Mouse (Mus musculus) ovary, adult 18-20 months (tissue): ENCODE results near the gene Phc2.
"Not testable (repeated sequence)": the region's sequence is repeated elsewhere in the genome, so short reads cannot be mapped to it uniquely, and the experiment has no call there.

Experiments used
- DNase-seq: peaks from one replicate; pipeline ENCODE4 v3.0.0; 2022; ENCODE audit warnings: low spot score, mixed read lengths

Gene Phc2

DNA sequence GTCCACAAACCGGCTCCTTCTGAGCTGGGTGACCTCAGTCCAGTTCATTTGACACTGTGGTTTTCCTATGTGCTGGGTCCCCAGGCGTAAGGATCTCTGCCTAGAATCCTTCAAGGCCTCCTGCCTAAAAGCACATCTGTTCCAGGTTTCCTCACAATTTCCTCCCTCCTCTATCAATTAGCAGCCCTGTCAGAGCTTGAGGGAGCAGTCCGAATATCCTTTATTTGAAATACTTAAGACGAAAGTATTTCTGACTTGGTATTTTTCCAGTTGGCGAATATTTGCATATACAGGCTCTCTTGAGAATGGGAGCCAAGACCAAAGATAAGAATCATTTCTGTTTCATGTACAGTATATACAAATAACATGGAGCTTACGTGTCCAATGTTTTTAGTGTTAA is 8.6 kb upstream of the Phc2 start:
- no peak for DNase-seq

DNA sequence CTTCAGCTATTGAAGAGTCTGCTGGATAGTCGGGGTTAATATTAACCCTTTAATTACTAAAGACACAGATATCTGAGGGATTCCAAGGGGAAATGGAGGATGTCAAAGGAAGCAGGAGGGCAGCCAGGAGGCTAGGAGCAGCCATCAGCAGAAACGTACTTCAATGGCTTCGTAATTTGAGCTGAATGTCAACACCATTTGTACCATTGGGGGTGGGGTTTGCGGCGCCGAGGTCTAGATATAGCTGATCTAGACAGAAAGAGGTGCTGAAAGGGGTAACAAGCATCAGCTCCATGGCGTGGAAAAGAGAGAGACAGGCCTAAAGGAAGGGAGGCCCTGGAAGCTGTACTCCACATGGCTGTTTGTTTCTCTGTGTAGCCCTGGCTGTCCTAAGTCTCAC is 7.7 kb upstream of the Phc2 start:
- DNase-seq: no peak

DNA sequence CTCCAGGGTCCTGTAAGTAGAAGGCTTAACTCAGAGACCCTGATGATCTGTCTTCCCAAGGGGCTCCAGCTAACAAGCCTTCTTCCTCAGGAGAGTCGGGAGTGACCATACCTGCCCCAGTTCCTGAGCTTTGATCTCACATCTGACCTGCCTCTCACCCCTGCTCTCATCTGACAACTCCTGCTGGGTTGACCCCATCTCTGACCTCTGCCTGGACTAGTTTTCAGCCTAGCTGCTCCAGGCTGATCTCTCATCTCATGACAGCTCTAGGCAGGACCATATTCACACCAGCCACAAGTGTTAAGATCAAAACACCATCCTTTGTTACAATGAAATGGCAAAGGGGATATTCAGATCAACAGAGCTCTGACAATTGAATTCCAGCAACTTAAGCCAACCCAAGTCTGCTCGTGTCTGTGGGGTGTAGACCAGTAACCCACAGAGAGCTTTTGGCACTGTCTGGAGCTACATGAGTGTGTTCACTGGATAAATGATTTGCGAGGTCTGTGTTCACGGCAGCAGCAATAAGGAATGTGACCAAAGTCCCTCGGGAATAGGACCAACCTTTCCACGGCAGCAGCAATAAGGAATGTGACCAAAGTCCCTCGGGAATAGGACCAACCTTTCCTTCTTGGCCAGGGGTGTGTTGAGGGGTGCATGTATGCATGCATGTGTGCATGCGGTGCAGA is 5.8 kb upstream of the Phc2 start:
- DNase-seq: no peak

DNA sequence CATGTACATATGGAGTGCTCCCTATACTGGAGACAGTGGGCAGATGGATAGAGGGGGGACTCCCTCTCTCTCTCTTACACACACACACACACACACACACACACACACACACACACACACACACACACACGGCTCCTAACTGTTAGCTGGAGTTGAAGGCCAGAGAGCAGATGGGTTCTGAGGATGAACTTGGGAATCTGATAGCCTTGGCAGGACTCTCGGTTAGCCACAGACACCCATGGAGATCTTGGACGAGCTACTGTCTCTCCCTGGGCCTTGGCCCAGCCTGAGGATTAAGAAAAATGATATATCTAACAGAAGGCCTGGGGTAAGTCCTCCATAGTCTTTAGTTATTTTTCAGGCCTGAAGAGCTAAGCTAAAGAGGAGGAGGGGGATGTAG is 3.0 kb upstream of the Phc2 start:
- peak; percentile 39 for DNase-seq

DNA sequence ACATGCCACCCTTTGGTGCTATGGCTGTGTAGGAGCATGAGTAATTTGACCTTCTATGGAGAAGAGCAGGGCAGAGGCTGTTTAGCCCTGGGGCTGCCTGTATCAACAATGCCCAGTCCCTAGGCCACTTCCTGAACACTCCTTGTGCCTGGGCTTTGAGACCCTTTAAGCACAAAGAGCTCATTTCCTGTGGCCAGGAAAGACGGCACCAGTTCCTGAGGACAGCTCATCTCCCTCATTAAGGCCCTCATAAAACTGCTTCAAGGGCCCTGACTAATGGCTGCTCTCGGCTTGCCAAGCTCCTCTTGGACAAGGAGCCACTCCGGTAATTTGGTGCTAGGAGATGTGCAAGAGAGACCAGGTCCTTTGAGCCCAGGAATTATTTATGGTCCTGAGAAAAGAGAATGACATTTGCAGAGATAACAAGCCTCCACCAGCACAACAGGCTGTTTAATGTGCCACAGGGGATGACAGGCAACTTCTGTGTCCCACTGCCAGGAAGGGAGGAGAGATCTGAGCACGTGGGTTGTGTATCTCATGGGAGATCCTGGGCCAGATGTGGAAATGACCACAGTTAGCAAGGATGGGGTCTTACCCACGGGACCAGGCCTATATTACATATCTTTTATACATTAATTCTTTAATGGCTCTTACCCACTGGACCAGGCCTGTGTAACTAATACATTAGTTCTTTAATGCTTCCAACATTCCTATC is 1.8 kb upstream of the Phc2 start:
- DNase-seq: no peak

DNA sequence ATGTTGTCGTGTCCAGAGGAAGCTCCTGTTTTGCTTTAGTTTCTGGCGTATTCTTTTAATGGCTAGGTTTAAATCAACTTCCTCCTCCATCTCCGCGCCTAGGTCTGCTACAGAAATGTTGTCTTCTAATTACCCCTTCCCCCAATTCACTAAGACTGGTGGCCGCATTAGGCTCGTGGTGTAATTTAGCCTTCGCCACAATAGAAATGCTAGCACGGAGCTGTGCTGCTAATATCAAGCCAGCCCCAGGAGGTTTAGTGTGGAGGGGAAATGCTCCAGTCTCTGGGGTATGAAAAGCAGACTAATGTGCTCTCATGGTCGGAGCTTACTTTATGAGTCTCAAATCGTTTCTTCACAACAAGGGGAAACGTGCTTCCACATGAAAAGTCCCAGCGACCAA is 944 bp downstream of the Phc2 start:
- no peak for DNase-seq

DNA sequence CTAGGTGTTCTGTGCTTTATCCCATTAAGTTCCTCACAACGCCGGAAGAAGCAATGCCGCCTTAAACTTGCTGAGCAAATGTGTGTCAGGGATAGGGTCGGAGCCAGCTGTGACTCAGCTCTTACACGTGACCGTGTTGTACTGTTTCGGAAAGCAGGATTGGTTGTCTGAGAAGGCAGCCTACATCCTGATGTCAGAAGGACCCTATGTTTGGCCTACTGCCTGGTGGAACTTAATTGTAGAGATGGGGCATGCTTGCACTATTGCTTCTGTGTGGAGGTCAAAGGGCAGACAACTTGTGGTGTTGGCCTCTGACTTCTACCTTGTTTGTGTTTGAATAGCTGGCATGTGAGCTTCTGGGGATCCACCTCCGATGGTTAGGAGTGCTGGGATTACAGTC is 5.7 kb downstream of the Phc2 start:
- no peak for DNase-seq

DNA sequence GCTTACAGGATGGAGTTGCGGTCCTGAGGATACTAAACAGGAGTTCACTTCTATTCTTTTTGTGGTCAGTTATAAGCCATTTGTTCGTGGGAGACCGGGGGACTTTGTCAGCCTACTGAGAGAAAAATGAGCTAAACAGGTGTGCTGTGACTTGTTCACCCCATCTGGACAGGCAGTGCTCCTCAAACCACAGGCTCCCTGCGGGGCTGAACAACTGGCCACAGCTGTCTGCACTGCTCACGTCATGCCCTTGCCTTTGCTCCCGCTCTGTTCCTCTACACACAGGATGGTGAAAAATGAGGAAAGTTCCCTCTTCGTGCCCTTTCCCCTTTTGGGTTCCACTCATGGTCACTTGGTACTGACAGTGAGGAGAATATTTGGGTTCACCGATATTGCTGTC is 6.6 kb downstream of the Phc2 start:
- DNase-seq: no peak

DNA sequence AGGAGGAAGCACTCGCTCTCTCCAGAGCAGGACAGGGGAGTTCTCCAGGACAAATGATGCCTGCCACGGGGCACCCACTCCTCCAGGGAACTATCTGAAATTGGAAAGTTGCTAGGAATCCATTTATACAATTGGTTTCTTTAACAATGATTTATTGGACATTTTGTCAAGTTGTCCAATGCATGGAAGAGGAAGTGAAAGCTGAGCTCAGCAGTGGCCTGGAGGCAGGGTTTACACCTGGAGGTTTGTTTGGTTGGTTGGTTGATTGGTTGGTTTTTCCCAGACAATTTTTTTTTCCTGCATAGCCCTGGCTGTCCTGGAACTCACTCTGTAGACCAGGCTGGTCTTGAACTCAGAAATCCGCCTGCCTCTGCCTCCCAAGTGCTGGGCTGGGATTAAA is 9.5 kb downstream of the Phc2 start:
- DNase-seq: no peak

DNA sequence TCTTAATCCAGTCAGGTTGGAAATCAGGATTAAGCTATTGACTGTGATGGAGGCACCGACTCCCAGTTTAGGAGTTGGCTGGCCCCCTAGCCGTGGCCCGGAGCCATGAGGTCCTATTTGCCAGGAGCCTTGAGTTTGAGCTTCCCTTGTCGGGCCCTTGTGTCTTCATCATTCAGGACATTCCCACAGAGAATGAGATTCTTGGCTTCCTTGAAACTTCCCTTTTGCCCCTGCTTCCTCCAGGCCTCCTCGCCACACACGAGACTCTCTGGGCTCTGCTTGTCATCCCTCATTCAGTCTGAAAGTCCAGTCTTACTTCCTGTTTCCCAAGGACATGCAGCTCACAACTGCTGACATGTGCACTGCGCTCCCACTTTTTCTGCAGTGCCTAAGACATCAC is 11.9 kb downstream of the Phc2 start:
- not testable (repeated sequence) for DNase-seq

DNA sequence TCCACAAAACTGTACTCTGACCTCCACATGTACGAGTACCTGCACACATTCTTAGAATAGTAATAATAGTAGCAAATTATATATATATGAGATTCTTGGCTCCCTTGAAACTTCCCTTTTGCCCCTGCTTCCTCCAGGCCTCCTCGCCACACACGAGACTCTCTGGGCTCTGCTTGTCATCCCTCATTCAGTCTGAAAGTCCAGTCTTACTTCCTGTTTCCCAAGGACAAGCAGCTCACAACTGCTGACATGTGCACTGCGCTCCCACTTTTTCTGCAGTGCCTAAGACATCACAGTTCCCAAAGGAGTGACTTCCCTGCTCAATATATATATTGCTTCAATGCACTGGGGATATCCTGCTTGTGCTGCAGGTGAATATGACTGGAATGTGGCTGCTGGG is 12.7 kb downstream of the Phc2 start:
- DNase-seq: not testable (repeated sequence)

DNA sequence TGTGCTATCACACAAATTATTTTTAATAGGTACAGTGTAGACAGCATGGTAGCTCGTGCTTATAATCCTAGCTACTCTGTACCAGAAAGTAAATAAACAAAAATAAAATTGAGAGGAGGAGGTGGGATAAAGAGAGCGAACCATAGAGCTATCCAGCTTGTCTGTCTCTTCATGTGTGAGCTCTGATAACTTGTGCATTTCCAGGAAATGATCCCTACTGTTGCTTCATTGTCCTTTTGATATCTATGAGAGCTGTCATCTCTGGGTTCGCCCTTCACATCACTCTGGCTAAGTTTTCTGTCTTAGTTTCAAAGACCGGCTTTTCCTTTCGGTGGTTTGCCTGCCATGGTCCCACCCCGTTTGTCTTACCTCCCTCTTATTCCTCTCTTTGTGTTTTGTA is 14.7 kb downstream of the Phc2 start:
- no peak for DNase-seq

DNA sequence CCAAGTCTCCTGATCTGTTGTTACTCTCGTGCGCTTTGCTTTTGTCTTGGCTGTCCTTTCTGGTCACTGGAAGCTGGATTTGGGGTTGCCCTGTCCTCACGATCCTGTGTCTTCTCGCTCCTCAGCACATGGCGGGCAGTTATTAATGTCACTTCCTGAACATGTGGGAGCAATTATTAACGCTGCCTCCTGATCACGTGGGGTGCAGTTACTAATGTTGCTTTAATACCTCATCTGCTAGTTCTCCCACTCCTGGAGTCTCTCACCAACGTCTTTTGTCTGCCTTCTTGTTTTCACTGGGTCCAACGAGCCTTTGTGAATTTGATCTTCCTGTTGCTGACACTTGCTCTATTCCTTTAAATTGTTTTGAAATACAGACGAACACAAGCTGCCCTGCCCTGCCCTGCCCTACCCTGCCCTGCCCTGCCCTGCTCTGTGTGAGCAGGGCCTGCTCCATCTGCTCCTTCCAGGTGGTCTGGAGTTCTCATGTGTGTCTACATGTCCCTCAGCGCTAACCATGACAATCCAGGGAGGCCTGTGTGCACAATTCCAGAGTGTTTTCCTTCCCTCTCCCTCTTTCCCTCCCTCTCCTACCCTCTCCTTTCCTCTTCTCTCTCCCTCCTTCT is 16.2 kb downstream of the Phc2 start:
- no peak for DNase-seq

DNA sequence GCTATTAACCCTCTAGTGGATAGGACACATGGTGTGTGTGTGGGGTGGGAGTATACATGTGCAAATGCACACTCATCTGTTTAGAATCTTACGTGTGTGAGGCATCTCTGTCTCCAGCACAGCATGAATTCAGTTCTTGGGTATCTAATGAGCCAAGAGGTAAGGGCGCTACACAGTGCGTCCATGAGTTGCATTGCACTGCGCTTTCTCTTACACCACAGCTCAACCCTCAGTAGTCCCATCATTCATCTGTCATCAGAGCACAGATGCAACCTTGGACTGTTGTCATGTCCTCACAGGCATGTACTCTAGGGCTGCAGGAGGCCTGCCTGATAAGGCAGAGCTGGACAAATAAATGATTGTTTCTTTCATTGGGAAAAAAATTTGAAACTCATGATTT is 18.0 kb downstream of the Phc2 start:
- no peak for DNase-seq

DNA sequence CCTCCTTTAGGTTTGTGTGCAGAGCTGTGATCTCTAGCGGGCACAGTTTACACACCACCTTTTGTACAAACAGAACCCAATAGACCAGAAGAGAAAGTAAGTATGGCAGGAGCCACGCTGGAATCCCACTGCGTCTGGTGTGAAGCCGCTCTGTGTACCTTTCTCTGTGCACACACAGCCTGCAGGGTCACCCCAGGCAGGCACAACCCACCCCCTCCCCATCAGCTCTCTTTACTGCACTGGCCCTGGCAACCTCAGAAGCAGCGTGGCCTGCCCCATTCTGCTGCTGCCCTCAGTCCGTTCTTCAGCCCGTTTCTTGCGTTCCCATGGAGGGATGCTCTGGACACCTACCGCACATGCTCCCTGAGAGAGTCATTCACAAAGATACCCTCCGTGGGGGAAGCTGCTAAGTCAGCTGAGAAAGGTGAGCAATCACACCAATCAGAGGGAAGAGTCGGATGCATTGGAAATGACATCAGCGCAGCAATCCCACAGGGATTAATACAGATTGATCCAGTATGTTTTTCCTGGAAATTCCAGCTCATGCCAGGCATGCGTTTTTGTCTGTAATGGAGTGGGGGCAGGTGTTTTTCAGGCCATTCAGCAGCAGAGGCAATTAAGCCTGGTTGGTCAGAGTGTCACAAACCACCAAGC is 24.2 kb downstream of the Phc2 start:
- no peak for DNase-seq

DNA sequence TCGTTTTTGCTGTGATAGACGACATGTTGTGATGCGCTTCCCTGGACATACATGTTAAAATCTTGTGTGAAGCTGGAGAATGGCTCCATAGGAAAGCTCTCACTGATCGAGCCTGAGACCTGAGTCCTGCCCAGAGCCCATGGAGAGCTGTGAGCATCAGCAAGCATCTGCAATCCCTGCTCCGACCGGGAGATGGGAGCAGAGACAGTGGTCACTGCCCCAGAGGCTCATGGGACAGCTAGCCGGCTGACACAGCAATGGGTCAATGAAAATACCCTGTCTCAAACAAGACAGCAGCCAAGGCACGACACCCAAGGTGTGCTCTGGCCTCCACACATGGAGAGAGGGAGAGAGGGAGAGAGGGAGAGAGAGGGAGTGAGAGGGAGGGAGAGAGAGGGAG is 26.6 kb downstream of the Phc2 start:
- DNase-seq: no peak

DNA sequence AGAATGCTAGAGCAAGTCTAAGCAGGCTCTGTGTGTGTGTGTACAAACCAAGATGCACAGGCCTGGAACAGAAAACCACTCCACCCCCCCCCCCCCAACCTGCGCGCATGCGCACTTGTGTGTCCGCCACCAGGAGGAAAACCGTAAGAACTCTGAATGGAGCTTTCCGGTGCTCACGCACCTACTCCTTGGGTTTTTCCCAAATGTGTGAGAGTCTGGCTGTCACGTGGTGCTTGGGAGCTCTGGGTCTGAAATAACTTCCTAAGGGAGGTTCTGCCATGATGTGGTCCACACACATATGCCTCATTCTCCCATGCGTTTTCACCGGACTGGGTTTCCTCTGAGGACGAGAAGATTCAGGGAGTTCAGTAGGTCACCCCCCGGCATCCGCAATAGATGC is 27.8 kb downstream of the Phc2 start:
- DNase-seq: no peak

DNA sequence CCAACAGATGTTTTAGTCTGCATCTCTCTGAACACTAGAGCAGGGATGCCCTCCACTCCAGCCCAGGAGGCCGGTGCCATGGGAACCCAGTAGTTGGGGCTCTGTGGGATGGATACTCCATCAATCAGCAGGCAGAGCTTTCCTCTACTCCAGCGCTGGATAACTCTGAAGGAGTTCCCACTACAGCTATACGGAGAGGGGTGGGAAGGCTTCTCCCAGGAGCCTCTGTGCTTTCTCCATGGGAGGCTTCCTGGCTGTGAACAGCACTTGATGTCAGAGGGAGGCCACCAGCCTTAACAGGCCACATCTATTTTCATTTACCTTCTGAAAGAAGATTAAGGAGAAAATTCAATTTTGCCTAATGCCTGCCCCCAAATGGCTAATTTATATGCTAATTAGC is 29.2 kb downstream of the Phc2 start:
- no peak for DNase-seq

DNA sequence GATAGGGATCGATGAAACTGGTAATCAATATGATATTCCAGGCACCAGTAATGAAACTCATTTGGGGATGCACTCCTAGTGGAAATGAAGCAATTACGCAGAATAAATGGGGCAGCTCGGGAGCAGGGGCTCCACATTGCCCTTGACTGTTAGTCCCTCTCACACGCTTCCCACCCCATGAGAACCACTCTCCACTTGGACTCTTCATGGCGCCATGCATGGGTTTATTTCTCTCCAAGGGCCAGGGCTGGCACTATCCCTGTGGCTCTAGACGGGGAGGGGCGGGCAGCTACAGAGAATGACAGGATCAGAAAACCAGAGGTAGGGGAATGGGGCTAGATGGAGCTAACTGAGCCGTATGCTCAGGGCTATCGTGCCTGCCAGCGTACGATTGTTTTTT is 29.6 kb downstream of the Phc2 start:
- no peak for DNase-seq

DNA sequence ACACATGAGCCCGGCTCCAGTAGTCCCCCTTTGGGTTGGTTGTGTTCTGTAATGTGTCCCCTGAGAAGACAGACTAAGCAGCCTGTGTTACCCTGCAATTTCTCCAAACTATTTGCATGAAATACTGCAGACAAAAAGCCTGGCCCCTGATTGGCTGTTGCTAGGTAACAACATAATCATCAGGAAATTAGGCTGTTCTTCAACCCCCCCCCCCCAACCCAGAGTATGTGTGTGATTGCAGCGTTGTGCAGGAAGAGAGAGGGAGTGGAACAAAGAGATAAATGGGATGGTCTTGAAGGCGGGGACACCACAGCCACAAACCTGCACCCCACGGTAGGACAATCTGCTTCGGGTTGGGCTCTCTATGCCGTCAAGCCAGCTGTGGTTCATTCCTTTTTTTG is 34.0 kb downstream of the Phc2 start:
- DNase-seq: no peak

DNA sequence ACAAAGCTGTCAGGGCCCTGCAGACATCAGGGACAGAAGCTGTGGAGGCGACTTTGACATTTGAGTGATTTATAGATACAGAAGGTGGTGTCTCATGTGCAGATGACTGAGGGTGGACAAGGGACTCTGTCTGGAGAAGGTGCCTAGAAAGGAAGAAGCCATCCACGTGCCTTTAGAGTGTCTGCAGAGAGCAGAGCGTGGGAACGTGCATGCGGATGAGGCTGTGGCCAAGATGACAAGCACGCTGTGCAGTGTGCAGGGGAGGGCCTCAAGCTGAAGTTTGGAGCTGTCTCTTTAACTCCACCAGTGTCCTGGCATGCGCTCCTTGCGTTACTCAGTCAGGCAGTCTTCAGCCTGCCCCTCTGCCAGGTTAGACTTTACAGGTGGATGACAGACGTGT is 34.5 kb downstream of the Phc2 start:
- DNase-seq: no peak

DNA sequence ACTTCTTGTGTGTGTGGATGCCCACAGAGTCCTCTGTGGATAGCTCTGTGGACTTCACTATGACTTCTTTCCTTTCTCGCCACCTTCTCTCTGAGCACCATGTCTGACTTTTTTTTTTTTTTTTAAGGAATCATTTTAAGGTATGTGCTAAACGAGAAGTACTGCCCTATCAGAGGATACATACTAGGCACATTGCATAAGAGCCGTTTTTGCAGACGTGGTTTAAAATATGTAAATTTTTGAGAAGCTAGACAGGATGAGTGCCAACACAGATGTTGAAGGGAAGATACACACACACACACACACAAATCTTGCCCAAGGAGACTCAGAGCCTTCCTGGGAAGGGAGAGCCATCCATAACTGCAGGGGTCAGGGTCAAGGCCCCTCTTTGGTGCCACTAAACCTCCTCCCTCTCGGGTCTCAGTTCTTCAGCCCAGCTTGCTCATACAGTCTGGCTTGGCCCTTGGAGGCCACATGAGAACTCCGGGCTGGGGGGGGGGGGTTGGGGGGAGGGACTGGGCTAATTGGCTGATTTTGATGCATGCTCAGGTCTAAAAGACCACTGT is 35.3 kb downstream of the Phc2 start:
- DNase-seq: no peak

DNA sequence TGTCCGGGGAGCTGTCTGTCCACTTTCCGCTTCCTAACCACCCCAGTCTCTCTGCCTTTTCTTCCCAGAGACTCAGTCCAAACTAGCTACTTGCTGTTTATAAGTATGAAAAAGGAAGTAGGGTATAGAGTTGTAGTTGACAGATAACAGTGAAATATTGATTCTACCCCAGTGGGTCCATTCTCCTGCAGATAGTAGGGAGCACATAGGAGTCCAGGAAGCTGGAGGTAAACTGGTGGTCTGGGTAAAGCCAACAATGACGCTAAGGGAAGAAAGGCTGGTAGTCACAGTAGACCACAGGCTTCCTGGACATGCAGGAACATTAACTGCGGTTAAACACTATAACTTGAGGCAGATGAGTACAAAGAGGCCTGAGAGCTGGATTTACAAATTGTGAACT is 36.7 kb downstream of the Phc2 start:
- DNase-seq: no peak
